Mouse (Mus musculus): ENCODE results near the gene Rabgap1l. TPM values are rescaled to one million over a fixed set of nuclear protein-coding genes. Genes with fewer than 3 reads are reported as not detected.

Rabgap1l gene
- polyA plus RNA-seq, 1 experiment from 2014 or later, result 31.4 TPM

DNA sequence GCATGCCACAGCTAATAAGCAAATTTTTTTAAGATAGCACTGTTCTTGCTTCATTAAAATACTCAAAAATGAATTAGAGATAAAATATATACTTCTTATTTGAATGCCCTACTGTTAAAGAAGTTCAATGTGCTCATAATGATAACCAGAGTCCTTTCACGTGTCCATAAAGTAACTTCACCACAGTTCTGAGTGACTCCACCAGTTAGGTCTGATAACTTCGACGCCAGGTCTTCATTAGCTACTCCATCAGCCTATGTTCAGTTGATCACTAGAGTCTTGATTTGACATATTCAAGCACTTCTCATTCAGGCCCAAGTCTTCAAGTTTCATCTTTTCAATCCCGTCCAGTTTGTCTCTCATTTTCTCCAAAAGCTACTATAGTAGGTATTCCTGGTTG lies 565.8 kb downstream of the Rabgap1l start:
- Histone ChIP-seq H3K9ac (replicated peaks; ENCODE audit: low read depth) (no peak overlapping the region), H3K4me1 (ENCODE audit: insufficient read depth, low read depth, low read length) (no peaks in the 10 kb centered on the region), H3K27me3 (replicated peaks; ENCODE audit: insufficient read depth, low read length) (no peaks in the 10 kb centered on the region), H3K9me3 (ENCODE audit: low read length) (no peaks in the 10 kb centered on the region), H3K36me3 (ENCODE audit: insufficient read depth, low read length) (0 out of 2 replicates have a peak, but pooled peaks cover 5% of the 10 kb centered on the region), H3K4me2 (replicated peaks; ENCODE audit: low read depth, low read length) (no peak overlapping the region), H3K4me3 (ENCODE audit: low read depth, low read length) (no peak overlapping the region), H3K27ac (ENCODE audit: low read length) (no peak overlapping the region)
- no peak for DNase-seq (ENCODE audit: low spot score)
- ATAC-seq, result no peak
- TF ChIP-seq EP300 (IDR thresholded peaks at IDR 0.05) (no peak), CTCF (IDR thresholded peaks at IDR 0.05) (no peak)
- 92% methylated on average over 4 of the region's 4 CpGs for WGBS

DNA sequence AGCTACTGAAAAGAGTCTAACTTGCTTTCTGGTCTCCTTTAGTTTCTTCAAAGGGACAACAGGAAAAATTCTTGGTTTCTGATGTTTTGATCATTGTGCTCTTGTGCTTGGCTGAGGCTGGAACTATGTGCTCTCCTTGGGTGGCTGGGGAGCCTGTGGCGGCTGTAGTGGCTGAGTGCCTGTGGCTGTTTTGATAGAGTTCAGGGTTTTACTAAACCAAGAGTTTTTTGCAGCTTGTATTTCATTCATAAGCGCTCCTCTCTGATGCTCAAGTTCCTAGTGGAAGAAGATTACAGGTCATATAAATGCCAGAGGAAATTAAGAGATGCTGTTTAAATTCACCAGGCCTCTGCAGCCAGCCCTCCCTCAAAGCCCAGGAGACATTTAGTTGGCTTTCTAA lies 568.9 kb downstream of the Rabgap1l start:
- Histone ChIP-seq H3K4me3 (ENCODE audit: low read depth, low read length) (no peak overlapping the region), H3K4me1 (ENCODE audit: insufficient read depth, low read depth, low read length) (no peaks in the 10 kb centered on the region), H3K27ac (ENCODE audit: low read length) (no peak overlapping the region), H3K4me2 (replicated peaks; ENCODE audit: low read depth, low read length) (no peak overlapping the region), H3K9ac (replicated peaks; ENCODE audit: low read depth) (no peak overlapping the region), H3K9me3 (ENCODE audit: low read length) (no peaks in the 10 kb centered on the region), H3K27me3 (replicated peaks; ENCODE audit: insufficient read depth, low read length) (no peaks in the 10 kb centered on the region), H3K36me3 (ENCODE audit: insufficient read depth, low read length) (0 out of 2 replicates have a peak, but pooled peaks cover 5% of the 10 kb centered on the region)
- 68% methylated on average over 2 of the region's 2 CpGs for WGBS
- no peak for DNase-seq (ENCODE audit: low spot score)
- no peak for ATAC-seq
- TF ChIP-seq CTCF (IDR thresholded peaks at IDR 0.05), result no peak
- TF ChIP-seq EP300 (IDR thresholded peaks at IDR 0.05), result no peak

DNA sequence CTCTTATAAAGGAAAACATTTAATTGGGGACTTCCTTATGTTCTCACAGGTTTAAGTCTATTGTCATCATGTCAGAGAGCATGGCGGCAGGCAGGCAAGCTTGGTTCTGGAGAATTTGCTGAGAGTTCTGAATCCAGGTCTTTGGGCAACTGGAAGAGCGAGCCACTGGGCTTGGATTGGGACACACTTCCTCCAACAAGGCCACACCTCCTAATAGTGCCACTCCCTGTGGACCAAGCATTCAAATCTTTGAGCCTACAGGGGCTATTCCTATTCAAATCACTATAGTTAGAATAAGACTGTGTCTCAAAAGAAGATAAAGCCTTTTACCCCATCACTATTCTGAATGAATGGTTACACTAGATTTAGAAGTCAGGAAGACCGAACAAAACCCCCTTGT lies 575.1 kb downstream of the Rabgap1l start:
- TF ChIP-seq CTCF (IDR thresholded peaks at IDR 0.05) (no peak), EP300 (IDR thresholded peaks at IDR 0.05) (no peak)
- 87% methylated on average over 3 of the region's 3 CpGs for WGBS
- no peak for ATAC-seq

DNA sequence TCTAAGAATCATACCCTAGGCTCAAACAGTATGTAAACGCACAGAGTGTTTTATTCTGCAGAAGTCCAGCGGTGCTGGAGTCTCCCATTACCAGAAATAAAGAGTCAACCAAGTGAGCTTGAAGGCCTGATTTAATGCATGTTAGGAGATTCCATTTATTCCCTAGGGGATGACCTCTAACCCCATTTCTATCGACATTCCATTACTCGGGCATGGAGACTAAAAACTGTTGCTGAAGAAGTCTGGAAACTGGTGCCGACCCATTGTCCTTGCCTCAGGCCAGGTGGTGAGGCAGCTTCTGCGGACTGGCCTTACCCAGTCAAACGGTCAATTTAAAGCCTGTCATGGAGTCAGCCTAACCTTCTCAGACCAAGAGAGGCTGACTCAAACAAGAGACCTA lies 578.8 kb downstream of the Rabgap1l start:
- H3K36me3 ChIP-seq (ENCODE audit: insufficient read depth, low read length), result no peaks in the 10 kb centered on the region
- H3K4me1 ChIP-seq (ENCODE audit: insufficient read depth, low read depth, low read length), result peaks cover 12% of the 10 kb centered on the region; the same call in 1 of the 2 replicates
- H3K9me3 ChIP-seq (ENCODE audit: low read length), result no peaks in the 10 kb centered on the region
- H3K27ac ChIP-seq (ENCODE audit: low read length), result no peak overlapping the region
- ATAC-seq (no peak), DNase-seq (ENCODE audit: low spot score) (no peak)
- H3K4me2 ChIP-seq (replicated peaks; ENCODE audit: low read depth, low read length), result no peak overlapping the region
- no peaks in the 10 kb centered on the region for H3K27me3 ChIP-seq (replicated peaks; ENCODE audit: insufficient read depth, low read length)
- no peak for TF ChIP-seq CTCF (IDR thresholded peaks at IDR 0.05)
- no peak for TF ChIP-seq EP300 (IDR thresholded peaks at IDR 0.05)
- H3K9ac ChIP-seq (replicated peaks; ENCODE audit: low read depth), result no peak overlapping the region
- WGBS, result 88% methylated on average over 7 of the region's 7 CpGs
- no peak overlapping the region for H3K4me3 ChIP-seq (ENCODE audit: low read depth, low read length)

More for the DNA sequence above, 575.1 kb downstream of the Rabgap1l start:
- Histone ChIP-seq H3K4me2 (replicated peaks; ENCODE audit: low read depth, low read length) (no peak overlapping the region), H3K9me3 (ENCODE audit: low read length) (no peaks in the 10 kb centered on the region), H3K4me3 (ENCODE audit: low read depth, low read length) (no peak overlapping the region), H3K27ac (ENCODE audit: low read length) (no peak overlapping the region), H3K9ac (replicated peaks; ENCODE audit: low read depth) (no peak overlapping the region), H3K36me3 (ENCODE audit: insufficient read depth, low read length) (no peaks in the 10 kb centered on the region), H3K4me1 (ENCODE audit: insufficient read depth, low read depth, low read length) (no peaks in the 10 kb centered on the region), H3K27me3 (replicated peaks; ENCODE audit: insufficient read depth, low read length) (no peaks in the 10 kb centered on the region)
- DNase-seq (ENCODE audit: low spot score), result no peak

DNA sequence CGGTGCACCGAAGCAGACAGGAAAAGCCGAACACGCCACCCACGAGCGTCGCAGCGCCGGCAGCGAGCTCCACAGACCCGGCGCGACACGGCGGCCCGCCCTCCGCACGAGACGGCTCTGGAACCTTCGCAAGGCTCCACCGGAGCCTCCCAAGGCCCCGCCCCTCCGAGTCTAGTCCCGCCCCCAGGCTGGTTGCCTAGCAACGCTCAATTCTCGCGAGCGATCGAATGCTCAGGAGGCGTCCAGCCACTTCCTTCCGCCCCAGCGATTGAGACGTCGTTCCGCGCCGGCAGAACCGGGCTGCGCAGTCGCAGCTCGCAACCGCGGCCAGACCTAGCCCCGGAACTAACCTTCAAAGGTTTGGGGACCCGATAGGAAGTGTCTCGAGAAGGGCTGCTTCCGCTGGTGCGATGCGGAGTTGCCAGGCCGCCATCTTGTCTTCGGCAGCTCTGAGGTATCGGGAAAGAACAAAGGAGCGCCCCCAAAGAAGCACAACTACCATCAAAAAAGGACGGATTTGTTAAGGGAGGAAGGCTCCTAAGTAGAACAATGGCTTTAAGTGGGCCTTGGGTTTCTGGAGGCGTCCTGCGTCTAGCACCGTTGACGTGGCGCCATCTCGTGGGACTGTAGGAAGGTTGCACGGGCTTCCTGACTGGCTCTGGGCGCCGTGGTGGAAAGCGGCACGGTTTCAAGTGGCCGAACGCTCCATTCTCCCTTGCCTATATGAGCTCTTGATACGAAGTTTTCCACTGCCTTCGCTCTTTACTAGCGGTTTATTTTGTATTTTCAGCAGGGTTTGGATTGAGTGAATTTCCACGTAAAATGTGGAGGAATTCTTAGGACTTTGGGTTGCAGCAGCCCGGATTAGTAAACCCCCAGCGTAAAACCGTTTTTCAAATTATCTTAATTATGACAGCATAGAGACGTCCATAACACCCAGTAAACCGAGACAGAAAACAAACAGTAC lies 580.0 kb downstream of the Rabgap1l start, which contains the start of gene Cacybp:
TSS of gene Cacybp (minus strand) at position 173 of the 967 bp plus-strand sequence.
- H3K4me2 ChIP-seq (replicated peaks; ENCODE audit: low read depth, low read length), result peak within 1 kb of the TSS; percentile 66
- no peaks in the 10 kb centered on the region for H3K27me3 ChIP-seq (replicated peaks; ENCODE audit: insufficient read depth, low read length)
- peak; percentile 91 for TF ChIP-seq CTCF (IDR thresholded peaks at IDR 0.05)
- TF ChIP-seq EP300 (IDR thresholded peaks at IDR 0.05), result no peak; the same call in none of the 2 replicates
- peak within 1 kb of the TSS; percentile 94 for H3K4me3 ChIP-seq (ENCODE audit: low read depth, low read length)
- H3K9ac ChIP-seq (replicated peaks; ENCODE audit: low read depth), result peak within 1 kb of the TSS; percentile 86
- DNase-seq (ENCODE audit: low spot score), result peak; percentile 99
- H3K36me3 ChIP-seq (ENCODE audit: insufficient read depth, low read length), result no peaks in the 10 kb centered on the region
- H3K27ac ChIP-seq (ENCODE audit: low read length), result peak within 1 kb of the TSS; percentile 94
- ATAC-seq, result peak; percentile 98
- peaks cover 12% of the 10 kb centered on the region; the same call in 1 of the 2 replicates for H3K4me1 ChIP-seq (ENCODE audit: insufficient read depth, low read depth, low read length)
- WGBS, result 1% methylated on average over 76 of the region's 76 CpGs
- H3K9me3 ChIP-seq (ENCODE audit: low read length), result no peaks in the 10 kb centered on the region

DNA sequence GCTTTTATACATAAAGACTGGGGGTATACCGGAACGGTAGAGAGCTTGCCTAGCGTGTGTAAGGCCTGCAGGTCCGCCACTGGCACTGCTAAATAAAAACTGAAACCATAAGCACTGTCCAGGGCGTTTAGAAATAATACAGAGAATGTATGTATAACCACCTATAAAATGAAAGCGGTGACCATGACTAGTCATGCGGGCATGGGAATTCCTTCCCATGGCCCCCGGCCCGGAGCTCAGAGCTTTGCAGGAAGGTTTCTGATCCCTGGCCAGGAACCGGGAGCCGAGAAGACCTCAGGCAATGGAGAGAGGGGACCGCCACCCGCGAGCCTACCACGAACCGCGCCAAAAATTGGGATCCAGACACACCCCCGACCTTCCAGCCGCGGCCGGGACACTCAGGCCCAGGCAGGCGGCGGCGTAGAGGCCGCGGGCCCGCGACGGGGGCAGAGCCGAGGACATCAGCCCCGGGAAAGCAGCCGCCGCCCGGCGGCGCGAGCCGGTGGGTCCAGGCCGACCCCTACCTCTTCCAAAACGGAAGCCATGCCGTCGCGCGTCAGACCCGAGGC lies 580.8 kb downstream of the Rabgap1l start:
- Histone ChIP-seq H3K4me3 (ENCODE audit: low read depth, low read length) (peak overlapping the region; percentile 94), H3K9me3 (ENCODE audit: low read length) (no peaks in the 10 kb centered on the region), H3K27me3 (replicated peaks; ENCODE audit: insufficient read depth, low read length) (no peaks in the 10 kb centered on the region), H3K9ac (replicated peaks; ENCODE audit: low read depth) (peak overlapping the region; percentile 86), H3K4me1 (ENCODE audit: insufficient read depth, low read depth, low read length) (peaks cover 12% of the 10 kb centered on the region; the same call in 1 of the 2 replicates), H3K27ac (ENCODE audit: low read length) (peak overlapping the region; percentile 94), H3K36me3 (ENCODE audit: insufficient read depth, low read length) (peaks cover 7% of the 10 kb centered on the region; the same call in 1 of the 2 replicates), H3K4me2 (replicated peaks; ENCODE audit: low read depth, low read length) (peak overlapping the region; percentile 66)
- TF ChIP-seq EP300 (IDR thresholded peaks at IDR 0.05) (no peak), CTCF (IDR thresholded peaks at IDR 0.05) (no peak)
- peak; percentile 31 for ATAC-seq
- peak; percentile 55 for DNase-seq (ENCODE audit: low spot score)
- WGBS, result under 1% methylated on average over 45 of the region's 45 CpGs
